Mouse (Mus musculus) cerebellum, adult 2 months (tissue): ENCODE data around the gene Ppp5c.

Experiments
- CTCF ChIP-seq: fragments of 200-500 bp; IDR thresholded peaks from 2 replicates; pipeline ENCODE4 v1.5.1; 2011; ENCODE audit warnings: low read depth, mild to moderate bottlenecking, control low read depth, low read length, moderate library complexity, borderline replicate concordance; ENCODE audit not compliant: insufficient read depth
- POLR2A ChIP-seq: fragments of 200-500 bp; IDR thresholded peaks from 2 replicates; pipeline ENCODE4 v1.6.1; 2011; ENCODE audit warnings: low read length, control low read depth, borderline replicate concordance; ENCODE audit not compliant: insufficient read depth

DNA sequence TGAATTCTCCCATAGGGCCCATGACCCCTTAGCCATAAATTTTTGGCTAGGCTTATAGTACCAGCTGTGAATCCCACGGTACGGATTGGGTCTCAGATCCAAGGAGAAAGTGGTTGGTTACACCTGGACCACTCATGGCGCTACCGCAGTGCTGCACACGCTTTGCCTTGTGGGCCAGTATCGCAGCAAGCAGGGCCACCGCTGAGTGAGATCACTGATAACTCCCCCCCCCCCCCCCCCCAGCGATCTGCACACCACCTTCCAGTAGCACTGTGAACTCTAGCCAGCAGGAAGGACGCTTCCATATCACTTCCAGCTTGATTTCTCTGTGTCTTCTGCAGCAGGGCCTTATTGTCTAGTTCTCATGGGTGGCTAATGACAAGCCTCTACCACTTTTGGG, 37.9 kb upstream of the Ppp5c start:
- no peak for TF ChIP-seq POLR2A
- no peak for TF ChIP-seq CTCF
